In genomic region chr11:32223297-32223967, GRCm38 (mm10) we compare ENCODE assay signal across 9 mouse cellular contexts. TPM values are rescaled to one million over a fixed set of nuclear protein-coding genes. Genes with fewer than 3 reads are reported as not detected.
DNase-seq lines count a peak whose midpoint lies in the region; ATAC-seq and TF ChIP-seq lines count a peak whose summit lies in the region.
"Had no signal": no experiment of that assay in that cellular context is flagged by ENCODE, and none has a peak within 500 bp of the region (broad histone marks: within the 10 kb centered on the region; RNA-seq: fewer than 3 reads in every experiment).

No protein-coding gene starts in this region.

- TF ChIP-seq EP300 in lung, postnatal 0 days (IDR thresholded peaks at IDR 0.05) = no peak

- no peak for ATAC-seq in heart, embryonic 15.5 days (replicated peaks; ENCODE audit: insufficient number of reproducible peaks, insufficient read depth, low FRiP score, low read depth)
- no peak for ATAC-seq in lung, postnatal 0 days

- TF ChIP-seq POLR2A in small intestine, adult 2 months (IDR thresholded peaks at IDR 0.05; ENCODE audit: low read depth, low read length) = no peak

- no peaks in the 10 kb centered on the region for H3K9me3 ChIP-seq in heart, embryonic 15.5 days (replicated peaks)
- no peaks in the 10 kb centered on the region for H3K9me3 ChIP-seq in lung, postnatal 0 days (ENCODE audit: low read length)
- no peaks in the 10 kb centered on the region for H3K9me3 ChIP-seq in embryonic facial prominence, embryonic 10.5 days

- no peak for DNase-seq in heart, postnatal 10 days
- DNase-seq in lung, postnatal 0 days (ENCODE audit: low spot score) = no peak
- no peak for DNase-seq in lung, postnatal 14 days
- no peak for DNase-seq in embryonic facial prominence, embryonic 10.5 days (ENCODE audit: low spot score)
- DNase-seq in c-Kit-positive CD71-positive TER-119-positive erythroid progenitor cells, embryonic 14.5 days (ENCODE audit: low spot score) = no peak

- TF ChIP-seq CTCF in lung, postnatal 0 days (IDR thresholded peaks at IDR 0.05) = peak; percentile 24; the same call in 1 of the 2 replicates
- 0 out of 2 replicates have a peak, but pooled peaks have one; percentile 6 for TF ChIP-seq CTCF in small intestine, adult 2 months (IDR thresholded peaks at IDR 0.05; ENCODE audit: extremely low read depth, insufficient read length, insufficient replicate concordance, low read depth, low read length)

- intact Hi-C loops in heart, postnatal 10 days (cut with DNase I) = no loop called here

- peaks cover 74% of the 10 kb centered on the region for H3K4me1 ChIP-seq in heart, embryonic 15.5 days (replicated peaks)
- peaks cover 42% of the 10 kb centered on the region for H3K4me1 ChIP-seq in lung, postnatal 0 days (ENCODE audit: insufficient read depth, low read depth, low read length)
- peaks cover 90% of the 10 kb centered on the region for H3K4me1 ChIP-seq in embryonic facial prominence, embryonic 10.5 days
- peaks cover 31% of the 10 kb centered on the region for H3K4me1 ChIP-seq in small intestine, adult 2 months (ENCODE audit: control insufficient read depth, insufficient read depth, insufficient read length, low read length)

- peak overlapping the region; percentile 88; the same call in 1 of the 2 replicates for H3K4me2 ChIP-seq in heart, embryonic 15.5 days
- H3K4me2 ChIP-seq in lung, postnatal 0 days (replicated peaks; ENCODE audit: low read depth, low read length) = no peak overlapping the region

- no peaks in the 10 kb centered on the region for H3K27me3 ChIP-seq in heart, embryonic 15.5 days
- no peaks in the 10 kb centered on the region for H3K27me3 ChIP-seq in lung, postnatal 0 days (replicated peaks; ENCODE audit: insufficient read depth, low read length)
- H3K27me3 ChIP-seq in embryonic facial prominence, embryonic 10.5 days (replicated peaks; ENCODE audit: low read depth, poor library complexity, severe bottlenecking) = peaks cover 17% of the 10 kb centered on the region; the same call in 1 of the 2 replicates
- no peaks in the 10 kb centered on the region for H3K27me3 ChIP-seq in small intestine, adult 2 months (ENCODE audit: control insufficient read depth, insufficient read depth, low read length)

- peak overlapping the region; percentile 92 for H3K27ac ChIP-seq in heart, embryonic 15.5 days
- peak overlapping the region; percentile 96 for H3K27ac ChIP-seq in lung, postnatal 0 days (ENCODE audit: low read length)
- H3K27ac ChIP-seq in embryonic facial prominence, embryonic 10.5 days (replicated peaks) = no peak overlapping the region
- no peak overlapping the region for H3K27ac ChIP-seq in small intestine, adult 2 months (ENCODE audit: insufficient read depth, low read depth, low read length)
- H3K27ac ChIP-seq: macrophage had no signal

- H3K9ac ChIP-seq in heart, embryonic 15.5 days = no peak overlapping the region
- H3K9ac ChIP-seq in lung, postnatal 0 days (replicated peaks; ENCODE audit: low read depth) = no peak overlapping the region

- 67% methylated on average over 4 of the region's 4 CpGs for WGBS in heart, embryonic 15.5 days
- WGBS in lung, postnatal 0 days = 66% methylated on average over 4 of the region's 4 CpGs
- WGBS in embryonic facial prominence, embryonic 10.5 days = 72% methylated on average over 4 of the region's 4 CpGs
- 70% methylated on average over 4 of the region's 4 CpGs for WGBS in small intestine, adult 2 months

- no peaks in the 10 kb centered on the region for H3K36me3 ChIP-seq in heart, embryonic 15.5 days
- H3K36me3 ChIP-seq in lung, postnatal 0 days (ENCODE audit: insufficient read depth, low read length) = no peaks in the 10 kb centered on the region
- peaks cover 10% of the 10 kb centered on the region for H3K36me3 ChIP-seq in embryonic facial prominence, embryonic 10.5 days (replicated peaks)
- no peaks in the 10 kb centered on the region for H3K36me3 ChIP-seq in small intestine, adult 2 months (ENCODE audit: control insufficient read depth, insufficient read depth, low read length)

- no peak overlapping the region for H3K4me3 ChIP-seq in heart, embryonic 15.5 days
- no peak overlapping the region for H3K4me3 ChIP-seq in lung, postnatal 0 days (ENCODE audit: low read depth, low read length)
- peak overlapping the region; percentile 91; the same call in 1 of the 2 replicates for H3K4me3 ChIP-seq in embryonic facial prominence, embryonic 10.5 days
- H3K4me3 ChIP-seq in small intestine, adult 2 months (ENCODE audit: low read depth, low read length) = no peak overlapping the region

RNA-seq across cellular contexts. Expression of gene Rhbdf1, which starts 1.3 kb away (rescaled TPM):
- polyA plus RNA-seq in heart, embryonic 15.5 days (2015; fragmentation: Nextera tagmentation; extraction: Ambion mirVana) = 35.6 and 42.8 TPM in 2 replicates
- total RNA-seq in heart, postnatal 10 days (2021) = 10 to 100 TPM; 30.5 to 31.1 TPM
- 54.8 and 58.5 TPM in 2 replicates for polyA plus RNA-seq in lung, postnatal 0 days (2015; fragmentation: Nextera tagmentation; extraction: Ambion mirVana)
- polyA plus RNA-seq in embryonic facial prominence, embryonic 10.5 days (2016; fragmentation: Nextera tagmentation; extraction: Ambion mirVana) = 32.2 and 33.1 TPM in 2 replicates
- polyA plus RNA-seq in small intestine, adult 2 months (2012; rRNA removed) = 56.7 and 64.4 TPM in 2 replicates

RNA-seq across cellular contexts. Expression of gene Mpg, which starts 2.9 kb away (rescaled TPM):
- polyA plus RNA-seq in heart, embryonic 15.5 days (2015; fragmentation: Nextera tagmentation; extraction: Ambion mirVana) = 14.3 and 22.4 TPM in 2 replicates
- total RNA-seq in heart, postnatal 10 days (2021) = 10 to 100 TPM in 1 of 2 experiments, 1 to 10 TPM in 1; 9.8 to 10.3 TPM
- polyA plus RNA-seq in lung, postnatal 0 days (2015; fragmentation: Nextera tagmentation; extraction: Ambion mirVana) = 22.9 and 25.9 TPM in 2 replicates
- polyA plus RNA-seq in embryonic facial prominence, embryonic 10.5 days (2016; fragmentation: Nextera tagmentation; extraction: Ambion mirVana) = 31.3 and 33.2 TPM in 2 replicates
- polyA plus RNA-seq in small intestine, adult 2 months (2012; rRNA removed) = 4.9 and 7.5 TPM in 2 replicates

RNA-seq across cellular contexts. Expression of gene Snrnp25, which starts 18.2 kb away (rescaled TPM):
- 34.5 and 45.1 TPM in 2 replicates for polyA plus RNA-seq in heart, embryonic 15.5 days (2015; fragmentation: Nextera tagmentation; extraction: Ambion mirVana)
- total RNA-seq in heart, postnatal 10 days (2021) = 10 to 100 TPM; 10.6 to 12.4 TPM
- polyA plus RNA-seq in lung, postnatal 0 days (2015; fragmentation: Nextera tagmentation; extraction: Ambion mirVana) = 18.9 and 20.8 TPM in 2 replicates
- 102 and 106 TPM in 2 replicates for polyA plus RNA-seq in embryonic facial prominence, embryonic 10.5 days (2016; fragmentation: Nextera tagmentation; extraction: Ambion mirVana)
- 11.5 and 22.5 TPM in 2 replicates for polyA plus RNA-seq in small intestine, adult 2 months (2012; rRNA removed)

RNA-seq across cellular contexts. Expression of gene Il9r, which starts 23.4 kb away (rescaled TPM):
- polyA plus RNA-seq in heart, embryonic 15.5 days (2015; fragmentation: Nextera tagmentation; extraction: Ambion mirVana) = 0.09 and 0.77 TPM in 2 replicates
- total RNA-seq in heart, postnatal 10 days (2021) = under 1 TPM in 1 of 2 experiments, not detected in 1; 0.10 TPM
- 0.05 TPM in 1 of 2 replicates, not detected in the other for polyA plus RNA-seq in lung, postnatal 0 days (2015; fragmentation: Nextera tagmentation; extraction: Ambion mirVana)
- polyA plus RNA-seq in embryonic facial prominence, embryonic 10.5 days (2016; fragmentation: Nextera tagmentation; extraction: Ambion mirVana) = 0.05 TPM in 1 of 2 replicates, not detected in the other
- polyA plus RNA-seq in small intestine, adult 2 months (2012; rRNA removed) = 0.85 and 1.4 TPM in 2 replicates
- total RNA-seq: left cerebral cortex, adult 18-20 months had no signal
- polyA plus RNA-seq: macrophage had no signal

RNA-seq across cellular contexts. Expression of gene Nprl3, which starts 44.1 kb away (rescaled TPM):
- 29.8 and 33.6 TPM in 2 replicates for polyA plus RNA-seq in heart, embryonic 15.5 days (2015; fragmentation: Nextera tagmentation; extraction: Ambion mirVana)
- total RNA-seq in heart, postnatal 10 days (2021) = 10 to 100 TPM; 26.6 to 27.6 TPM
- 33.6 TPM in 2 replicates for polyA plus RNA-seq in lung, postnatal 0 days (2015; fragmentation: Nextera tagmentation; extraction: Ambion mirVana)
- polyA plus RNA-seq in embryonic facial prominence, embryonic 10.5 days (2016; fragmentation: Nextera tagmentation; extraction: Ambion mirVana) = 45.9 and 47.8 TPM in 2 replicates
- polyA plus RNA-seq in small intestine, adult 2 months (2012; rRNA removed) = 25.1 and 35.7 TPM in 2 replicates

Comparison
In these comparisons a context has a peak if more than half of its experiments do, and no peak if none do; other contexts are left out.
1. H3K27ac ChIP-seq: peak in heart, embryonic 15.5 days (single experiment) and lung, postnatal 0 days (single experiment); none in embryonic facial prominence, embryonic 10.5 days (single experiment) and small intestine, adult 2 months (single experiment).